Mouse (Mus musculus) forebrain, postnatal 0 days (tissue): ENCODE data around the gene Bbox1. TPM values are rescaled to one million over a fixed set of nuclear protein-coding genes. Genes with fewer than 3 reads are reported as not detected.

ENCODE experiments used
- ATAC-seq: fragments of 200-750 bp; cut with Nextera tagmentation; 2 replicates; pipeline ENCODE4 v1.8.0; 2017; ENCODE audit warnings: mild to moderate bottlenecking, moderate library complexity
- DNase-seq: peaks from one replicate; pipeline ENCODE4 v3.0.0-alpha.2; 2015
- H3K27ac ChIP-seq: fragments of 300-500 bp; sonication (generic); 2 replicates; pipeline ENCODE4 v1.5.1; 2014; ENCODE audit warnings: low read depth, mild to moderate bottlenecking, antibody characterized with exemption, low read length, moderate library complexity, mixed read lengths
- H3K27me3 ChIP-seq: fragments of 300-500 bp; sonication (generic); 2 replicates; pipeline ENCODE4 v1.6.1; 2014; ENCODE audit warnings: mild to moderate bottlenecking, low read length, mixed read lengths; ENCODE audit not compliant: insufficient read depth
- H3K36me3 ChIP-seq: fragments of 300-500 bp; sonication (generic); 2 replicates; pipeline ENCODE4 v1.6.1; 2014; ENCODE audit warnings: mild to moderate bottlenecking, moderate library complexity; ENCODE audit not compliant: insufficient read depth
- H3K4me1 ChIP-seq: fragments of 300-500 bp; sonication (generic); 2 replicates; pipeline ENCODE4 v1.6.1; 2014; ENCODE audit warnings: antibody characterized with exemption; ENCODE audit not compliant: insufficient read depth
- H3K4me2 ChIP-seq: fragments of 300-500 bp; sonication (generic); 2 replicates; pipeline ENCODE4 v1.6.1; 2014; ENCODE audit warnings: low read depth, mild to moderate bottlenecking, moderate library complexity
- H3K4me3 ChIP-seq: fragments of 300-500 bp; sonication (generic); 2 replicates; pipeline ENCODE4 v1.5.1; 2014; ENCODE audit warnings: low read depth, low read length, mixed read lengths
- H3K9ac ChIP-seq: fragments of 300-500 bp; sonication (generic); 2 replicates; pipeline ENCODE4 v1.6.1; 2014; ENCODE audit warnings: mild to moderate bottlenecking
- H3K9me3 ChIP-seq: fragments of 300-500 bp; sonication (generic); 2 replicates; pipeline ENCODE4 v1.6.1; 2016; ENCODE audit warnings: low read length
- CTCF ChIP-seq: sonication (generic); IDR thresholded peaks from 2 replicates; pipeline ENCODE4 v1.5.1; 2016; ENCODE audit warnings: antibody characterized with exemption, control low read depth, low read depth
- WGBS: fragments of 180-500 bp; shearing (Covaris S2); extraction: QIAGEN DNeasy Blood & Tissue Kit; methylation state at CpG from one replicate; pipeline ENCODE4 v1.1.7; 2014; 5-methylcytosine and 5-hydroxymethylcytosine counted together
- polyA plus RNA-seq: library from polyadenylated mRNA; unstranded; fragments of >200 nt; fragmentation: Nextera tagmentation; extraction: Ambion mirVana; gene quantifications from 2 replicates; pipeline ENCODE4 v1.2.1, GENCODE M21; 2015
- total RNA-seq: library from RNA; depleted of rRNA; stranded (reverse); fragments of >200 nt; gene quantifications from 2 replicates; pipeline ENCODE4 v1.2.3, GENCODE M21; 2014; rRNA removed

Gene Bbox1
- total and polyA plus RNA-seq, 2 experiments from 2014 or later = 1.3 to 2.2 TPM

DNA sequence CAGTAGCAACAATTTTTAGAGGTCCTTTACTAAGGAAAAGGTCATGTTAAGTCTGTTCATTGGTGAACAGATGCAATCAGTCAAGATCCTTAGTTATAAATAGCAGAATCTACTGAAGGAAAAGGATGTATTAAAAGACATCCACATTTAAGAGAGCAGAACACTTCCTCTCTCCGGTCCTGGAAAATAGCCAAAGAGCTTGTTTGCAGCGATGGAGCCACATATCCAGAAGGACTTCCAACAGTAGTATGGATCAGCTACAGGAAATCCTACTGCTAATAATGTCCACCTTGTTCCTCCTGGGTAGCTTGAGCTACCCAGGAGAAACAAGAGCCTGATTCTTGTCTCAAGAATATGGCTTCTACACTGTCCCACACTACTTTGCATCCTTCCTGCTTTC lies 91.6 kb downstream of the Bbox1 start:
- no peak for TF ChIP-seq CTCF

DNA sequence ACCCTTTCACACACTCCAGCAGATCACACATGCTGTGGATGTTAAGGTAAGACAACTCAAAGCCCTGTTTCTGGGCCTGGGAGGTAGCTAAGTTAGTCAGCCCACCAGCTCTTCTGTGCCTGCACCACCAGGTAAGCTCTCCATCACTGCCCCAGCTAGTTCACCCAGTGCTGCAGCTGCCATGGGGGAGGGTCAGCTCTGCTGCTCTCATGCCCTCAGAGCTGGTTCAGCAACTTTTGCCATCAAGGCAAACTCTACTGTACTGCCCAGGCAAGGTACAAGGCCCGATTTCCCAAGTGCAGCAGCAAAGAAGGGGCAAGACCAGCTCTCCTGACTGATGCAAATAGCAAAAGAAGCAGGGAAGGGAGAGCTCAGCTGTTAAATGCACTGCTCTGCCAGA lies 93.9 kb downstream of the Bbox1 start:
- Histone ChIP-seq H3K4me1 (no peaks in the 10 kb centered on the region), H3K4me2 (no peak overlapping the region), H3K27me3 (no peaks in the 10 kb centered on the region), H3K4me3 (no peak overlapping the region), H3K9me3 (no peaks in the 10 kb centered on the region), H3K36me3 (no peaks in the 10 kb centered on the region), H3K9ac (no peak overlapping the region), H3K27ac (no peak overlapping the region)
- WGBS = 75% methylated on average over 1 of the region's 1 CpGs
- DNase-seq (no peak), ATAC-seq (no peak)
- no peak for TF ChIP-seq CTCF

More for the DNA sequence above, 91.6 kb downstream of the Bbox1 start:
- Histone ChIP-seq H3K27ac (no peak overlapping the region), H3K4me3 (no peak overlapping the region), H3K9ac (no peak overlapping the region), H3K27me3 (no peaks in the 10 kb centered on the region), H3K36me3 (no peaks in the 10 kb centered on the region), H3K9me3 (no peaks in the 10 kb centered on the region), H3K4me2 (no peak overlapping the region), H3K4me1 (no peaks in the 10 kb centered on the region)
- WGBS = 93% methylated on average over 2 of the region's 2 CpGs
- no peak for DNase-seq
- ATAC-seq = no peak

DNA sequence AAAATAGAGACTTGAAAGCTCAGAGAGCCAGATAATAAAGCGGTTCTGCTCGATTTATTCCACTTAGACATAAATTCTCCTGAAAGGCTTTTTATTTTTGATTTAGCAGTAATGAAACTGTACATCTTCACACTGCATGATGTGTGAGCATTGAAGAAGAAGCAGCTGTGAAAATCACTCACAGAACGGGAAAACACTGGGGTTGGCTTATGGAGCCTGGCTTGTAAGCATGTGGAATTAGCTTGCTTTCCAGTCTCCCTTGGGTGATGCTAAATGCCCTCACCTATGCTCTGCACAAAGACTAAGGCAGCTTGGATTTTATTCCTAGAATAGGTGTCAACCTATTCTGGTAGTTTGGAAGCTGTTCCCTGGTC lies 98.7 kb downstream of the Bbox1 start:
- Histone ChIP-seq H3K36me3 (no peaks in the 10 kb centered on the region), H3K27ac (no peak overlapping the region), H3K4me3 (no peak overlapping the region), H3K4me2 (no peak overlapping the region), H3K27me3 (no peaks in the 10 kb centered on the region), H3K9me3 (no peaks in the 10 kb centered on the region), H3K4me1 (no peaks in the 10 kb centered on the region), H3K9ac (no peak overlapping the region)
- TF ChIP-seq CTCF = no peak
- DNase-seq (no peak), ATAC-seq (no peak)
- WGBS = 68% methylated on average over 3 of the region's 3 CpGs

DNA sequence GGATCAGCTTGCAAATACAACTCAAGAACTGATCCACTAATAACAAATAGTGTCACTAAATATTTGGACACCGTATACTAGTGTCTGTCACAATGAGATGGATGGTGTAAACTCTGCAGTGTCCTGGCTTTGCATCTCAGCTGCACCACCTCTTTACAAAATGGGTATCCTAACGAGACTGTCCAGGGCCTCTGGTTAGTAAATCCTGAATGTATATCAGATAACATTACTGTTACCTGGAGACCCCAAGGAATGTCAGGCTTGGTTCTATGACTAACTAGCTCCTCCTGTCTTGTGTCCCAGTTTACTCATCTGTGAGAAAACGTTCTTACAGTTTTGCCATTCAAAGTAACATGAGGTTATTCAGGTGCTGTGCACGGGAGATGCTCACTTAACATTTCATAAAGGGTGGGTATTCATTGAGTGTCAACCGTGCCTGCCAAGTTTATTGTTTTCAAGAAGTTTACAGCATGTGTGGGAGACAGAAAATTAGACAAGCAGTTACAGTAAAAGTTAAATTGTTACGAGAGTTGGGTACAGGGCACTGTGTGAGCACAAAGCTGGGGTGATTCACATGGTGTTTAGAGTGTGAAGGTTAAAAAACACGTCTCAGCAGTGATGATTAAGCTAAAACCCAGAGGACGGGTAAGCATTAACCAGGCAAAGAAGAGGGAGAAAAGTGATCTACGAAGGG lies 99.2 kb downstream of the Bbox1 start:
- Histone ChIP-seq H3K4me3 (no peak overlapping the region), H3K4me2 (no peak overlapping the region), H3K4me1 (no peaks in the 10 kb centered on the region), H3K27me3 (no peaks in the 10 kb centered on the region), H3K36me3 (no peaks in the 10 kb centered on the region), H3K27ac (no peak overlapping the region), H3K9ac (no peak overlapping the region), H3K9me3 (no peaks in the 10 kb centered on the region)
- no peak for TF ChIP-seq CTCF
- no peak for DNase-seq
- 51% methylated on average over 9 of the region's 9 CpGs for WGBS
- ATAC-seq = no peak

DNA sequence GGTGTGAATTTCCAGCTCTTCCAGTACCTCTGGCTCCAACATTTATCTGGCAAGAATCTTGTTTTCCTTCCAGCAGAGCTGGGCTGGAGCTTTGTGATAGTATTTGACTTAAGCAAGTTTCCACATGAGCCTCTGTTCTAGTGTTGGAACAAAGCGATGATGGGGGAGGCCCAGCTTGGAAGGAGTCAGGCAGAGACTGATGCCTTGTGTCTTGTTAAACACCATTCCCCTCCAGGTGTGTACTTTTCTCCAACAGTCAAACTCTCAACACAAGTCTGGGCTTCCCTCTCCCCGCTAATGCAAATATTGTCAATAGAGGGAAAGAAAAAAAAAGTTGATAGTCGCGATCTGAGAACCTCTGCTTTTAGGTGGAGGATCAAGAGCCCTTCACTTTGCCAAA lies 100.1 kb downstream of the Bbox1 start:
- H3K27me3 ChIP-seq = no peaks in the 10 kb centered on the region
- no peaks in the 10 kb centered on the region for H3K36me3 ChIP-seq
- no peak overlapping the region for H3K9ac ChIP-seq
- DNase-seq = no peak
- no peak for ATAC-seq
- H3K4me1 ChIP-seq = no peaks in the 10 kb centered on the region
- no peak for TF ChIP-seq CTCF
- no peaks in the 10 kb centered on the region for H3K9me3 ChIP-seq
- no peak overlapping the region for H3K4me3 ChIP-seq
- no peak overlapping the region for H3K4me2 ChIP-seq
- H3K27ac ChIP-seq = no peak overlapping the region
- 91% methylated on average over 4 of the region's 4 CpGs for WGBS

Other genes with a start within 250 kb of the Bbox1 start
- gene Fibin, start 48.6 kb upstream of the Bbox1 start, total RNA-seq = 7.1 and 8.9 TPM in 2 replicates
- 3.6 and 4.0 TPM in 2 replicates for gene Fibin, start 48.6 kb upstream of the Bbox1 start, polyA plus RNA-seq